Mouse (Mus musculus) hindbrain, embryonic 12.5 days (tissue): ENCODE data around the gene Pfkfb4. TPM values are rescaled to one million over a fixed set of nuclear protein-coding genes. Genes with fewer than 3 reads are reported as not detected.

Experiments used
- ATAC-seq: fragments of 200-750 bp; cut with Nextera tagmentation; 2 replicates; pipeline ENCODE4 v1.8.0; 2017; ENCODE audit warnings: moderate TSS enrichment; ENCODE audit not compliant: low FRiP score
- H3K27ac ChIP-seq: fragments of 300-500 bp; sonication (generic); 2 replicates; pipeline ENCODE4 v1.5.1; 2016; ENCODE audit warnings: mild to moderate bottlenecking
- H3K27me3 ChIP-seq: fragments of 300-500 bp; sonication (generic); 2 replicates; pipeline ENCODE4 v1.6.1; 2016; ENCODE audit warnings: mild to moderate bottlenecking
- H3K36me3 ChIP-seq: fragments of 300-500 bp; sonication (generic); 2 replicates; pipeline ENCODE4 v1.6.1; 2016; ENCODE audit warnings: mild to moderate bottlenecking
- H3K4me1 ChIP-seq: fragments of 300-500 bp; sonication (generic); 2 replicates; pipeline ENCODE4 v1.6.1; 2016
- H3K4me2 ChIP-seq: fragments of 300-500 bp; sonication (generic); replicated peaks from 2 replicates; pipeline ENCODE4 v1.6.1; 2016; ENCODE audit warnings: mild to moderate bottlenecking
- H3K4me3 ChIP-seq: fragments of 300-500 bp; sonication (generic); 2 replicates; pipeline ENCODE4 v1.5.1; 2016; ENCODE audit warnings: mild to moderate bottlenecking
- H3K9ac ChIP-seq: fragments of 300-500 bp; sonication (generic); 2 replicates; pipeline ENCODE4 v1.6.1; 2016; ENCODE audit warnings: mild to moderate bottlenecking, moderate library complexity
- H3K9me3 ChIP-seq: fragments of 300-500 bp; sonication (generic); replicated peaks from 2 replicates; pipeline ENCODE4 v1.6.1; 2016; ENCODE audit warnings: mild to moderate bottlenecking
- WGBS: fragments of 180-500 bp; shearing (Covaris S2); methylation state at CpG from one replicate; pipeline ENCODE4 v1.1.7; 2016; 5-methylcytosine and 5-hydroxymethylcytosine counted together
- polyA plus RNA-seq: library from polyadenylated mRNA; unstranded; fragments of >200 nt; fragmentation: Nextera tagmentation; extraction: Ambion mirVana; gene quantifications from 2 replicates; pipeline ENCODE4 v1.2.1, GENCODE M21; 2016

Pfkfb4 gene
- polyA plus RNA-seq, 1 experiment from 2014 or later, result 24.0 TPM

DNA sequence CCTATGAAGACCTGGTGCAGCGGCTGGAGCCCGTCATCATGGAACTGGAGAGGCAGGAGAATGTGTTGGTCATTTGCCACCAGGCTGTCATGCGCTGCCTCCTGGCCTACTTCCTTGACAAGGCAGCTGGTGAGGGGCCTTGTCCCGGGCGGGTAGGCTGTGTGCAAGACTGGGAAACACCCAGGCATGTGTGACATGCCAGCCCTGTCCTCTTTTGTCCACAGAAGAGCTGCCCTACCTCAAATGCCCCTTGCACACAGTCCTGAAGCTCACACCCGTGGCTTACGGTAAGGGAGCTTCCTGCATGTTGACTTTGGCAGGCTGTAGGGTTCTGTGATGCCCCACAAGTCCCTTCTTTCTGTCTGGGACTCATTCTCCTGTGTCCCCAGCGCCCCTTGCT lies 35.9 kb downstream of the Pfkfb4 start:
- Histone ChIP-seq H3K36me3 (peaks cover 34% of the 10 kb centered on the region), H3K4me1 (no peaks in the 10 kb centered on the region), H3K27ac (no peak overlapping the region), H3K9me3 (no peaks in the 10 kb centered on the region), H3K27me3 (no peaks in the 10 kb centered on the region), H3K4me3 (no peak overlapping the region), H3K9ac (no peak overlapping the region), H3K4me2 (no peak overlapping the region)
- ATAC-seq, result no peak
- WGBS, result 81% methylated on average over 8 of the region's 8 CpGs

DNA sequence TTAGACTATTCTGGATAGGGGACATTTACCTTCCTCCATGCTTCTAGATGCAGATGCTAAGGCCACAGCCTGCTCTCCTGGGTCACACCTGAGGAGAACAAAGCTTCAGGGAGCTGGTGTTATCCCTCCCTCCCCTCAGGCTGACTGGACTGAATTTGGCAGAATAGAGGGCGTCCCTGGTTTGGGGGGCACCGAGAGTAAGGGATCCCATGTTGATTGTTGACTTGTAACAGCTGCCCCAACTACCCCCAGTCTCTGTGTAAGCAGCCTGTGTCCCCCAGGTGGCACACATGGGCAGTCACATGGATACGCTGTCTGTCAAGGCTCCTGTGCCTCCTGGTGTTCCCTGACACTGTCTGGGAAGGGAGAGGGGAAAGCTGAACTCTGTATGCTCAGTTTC lies 36.8 kb downstream of the Pfkfb4 start:
- WGBS, result 73% methylated on average over 3 of the region's 3 CpGs
- H3K4me1 ChIP-seq, result no peaks in the 10 kb centered on the region
- H3K27ac ChIP-seq, result no peak overlapping the region
- no peaks in the 10 kb centered on the region for H3K27me3 ChIP-seq
- ATAC-seq, result no peak
- H3K36me3 ChIP-seq, result peaks cover 30% of the 10 kb centered on the region
- no peak overlapping the region for H3K4me2 ChIP-seq
- H3K9ac ChIP-seq, result no peak overlapping the region
- H3K4me3 ChIP-seq, result no peak overlapping the region
- H3K9me3 ChIP-seq, result no peaks in the 10 kb centered on the region

DNA sequence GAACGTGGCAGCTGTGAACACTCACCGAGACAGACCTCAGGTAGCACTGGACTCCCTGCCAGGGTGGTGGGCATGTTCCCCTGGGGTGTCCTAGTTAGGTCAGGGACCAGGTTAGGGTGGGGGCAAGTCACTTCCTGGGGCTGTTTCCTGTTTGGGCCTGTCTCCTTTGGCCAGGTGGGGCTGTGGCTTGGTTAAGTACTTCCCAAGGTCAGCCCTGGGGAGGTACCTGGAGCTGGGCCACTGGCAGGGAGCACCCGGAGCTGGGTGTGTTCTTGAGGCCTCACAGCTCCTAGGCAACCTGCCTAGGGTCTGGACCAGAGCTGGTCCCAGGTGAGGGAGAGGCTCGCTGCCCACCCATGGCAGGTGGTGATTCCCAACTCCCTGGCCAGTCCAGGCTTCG lies 37.3 kb downstream of the Pfkfb4 start:
- Histone ChIP-seq H3K9ac (no peak overlapping the region), H3K4me3 (no peak overlapping the region), H3K4me2 (no peak overlapping the region), H3K36me3 (peaks cover 28% of the 10 kb centered on the region), H3K27me3 (no peaks in the 10 kb centered on the region), H3K4me1 (no peaks in the 10 kb centered on the region), H3K27ac (no peak overlapping the region), H3K9me3 (no peaks in the 10 kb centered on the region)
- ATAC-seq, result no peak
- WGBS, result 75% methylated on average over 5 of the region's 5 CpGs

DNA sequence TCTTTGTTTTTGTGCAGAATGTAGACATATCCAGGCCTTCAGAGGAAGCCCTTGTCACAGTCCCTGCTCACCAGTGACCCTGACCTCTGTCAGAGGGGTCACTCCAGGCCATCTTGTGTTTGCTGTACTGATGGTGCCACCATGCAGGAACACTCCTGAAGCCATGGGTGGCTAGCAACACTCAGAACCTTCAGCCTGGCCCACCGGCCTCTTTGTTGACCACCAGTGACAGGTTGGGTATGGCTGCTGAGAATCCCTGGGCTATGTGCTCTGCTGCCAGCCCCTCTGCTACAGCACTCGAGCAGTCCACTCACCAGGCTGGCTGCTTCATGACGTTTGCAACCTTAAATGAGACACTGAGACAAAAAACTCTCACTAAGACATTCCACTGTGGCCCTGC lies 38.7 kb downstream of the Pfkfb4 start:
- Histone ChIP-seq H3K36me3 (peaks cover 22% of the 10 kb centered on the region), H3K27ac (no peak overlapping the region), H3K9ac (no peak overlapping the region), H3K9me3 (no peaks in the 10 kb centered on the region), H3K27me3 (no peaks in the 10 kb centered on the region), H3K4me3 (no peak overlapping the region), H3K4me2 (no peak overlapping the region), H3K4me1 (no peaks in the 10 kb centered on the region)
- ATAC-seq, result no peak
- 77% methylated on average over 3 of the region's 3 CpGs for whole genome bisulfite sequencing

DNA sequence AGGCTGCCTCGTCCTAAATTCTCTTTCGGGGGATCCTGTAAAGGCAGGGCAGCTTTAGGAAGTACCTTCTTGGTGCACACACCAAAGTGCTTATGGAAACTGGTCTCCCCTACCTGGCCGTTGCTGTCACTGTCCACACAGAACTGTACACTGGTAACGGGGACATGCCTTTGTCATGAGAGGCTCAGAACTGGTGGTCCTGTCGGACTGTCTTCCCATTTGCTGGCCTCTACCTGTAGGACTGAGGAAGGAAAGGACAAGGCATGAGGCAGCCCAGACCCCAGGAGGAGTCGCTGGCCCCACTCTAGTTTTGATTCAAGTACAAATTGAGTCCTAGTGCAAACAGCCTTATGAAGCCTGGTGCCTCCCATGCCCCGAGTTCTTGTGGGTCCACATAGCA lies 39.4 kb downstream of the Pfkfb4 start:
- ATAC-seq, result no peak
- Histone ChIP-seq H3K4me3 (no peak overlapping the region), H3K9ac (no peak overlapping the region), H3K27ac (no peak overlapping the region), H3K27me3 (no peaks in the 10 kb centered on the region), H3K9me3 (no peaks in the 10 kb centered on the region), H3K4me1 (no peaks in the 10 kb centered on the region), H3K4me2 (no peak overlapping the region), H3K36me3 (peaks cover 15% of the 10 kb centered on the region)
- WGBS, result 91% methylated on average over 7 of the region's 7 CpGs

DNA sequence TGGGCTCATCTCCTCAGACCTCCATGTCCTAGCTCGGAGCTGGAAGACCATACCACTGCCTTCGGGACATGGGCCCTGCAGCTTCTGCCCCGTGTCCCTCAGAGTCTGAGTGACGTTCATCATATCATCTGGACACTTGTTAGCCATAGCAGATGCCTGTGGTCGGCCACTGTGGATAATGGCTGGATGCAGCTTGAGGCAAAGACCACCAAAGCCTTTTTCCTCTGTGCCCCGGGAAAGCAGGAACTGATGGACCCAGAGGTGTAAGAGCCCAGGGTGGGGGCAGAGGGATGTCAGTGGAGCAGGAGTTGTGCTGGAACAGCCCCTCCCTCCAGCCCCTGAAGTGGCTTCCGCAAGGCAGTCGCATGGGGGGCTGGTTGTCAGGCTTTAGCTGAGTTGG lies 40.1 kb downstream of the Pfkfb4 start:
- Histone ChIP-seq H3K27me3 (no peaks in the 10 kb centered on the region), H3K4me1 (no peaks in the 10 kb centered on the region), H3K9me3 (no peaks in the 10 kb centered on the region), H3K9ac (no peak overlapping the region), H3K27ac (no peak overlapping the region), H3K4me2 (no peak overlapping the region), H3K4me3 (no peak overlapping the region), H3K36me3 (peaks cover 10% of the 10 kb centered on the region)
- ATAC-seq, result no peak
- 83% methylated on average over 8 of the region's 8 CpGs for WGBS

DNA sequence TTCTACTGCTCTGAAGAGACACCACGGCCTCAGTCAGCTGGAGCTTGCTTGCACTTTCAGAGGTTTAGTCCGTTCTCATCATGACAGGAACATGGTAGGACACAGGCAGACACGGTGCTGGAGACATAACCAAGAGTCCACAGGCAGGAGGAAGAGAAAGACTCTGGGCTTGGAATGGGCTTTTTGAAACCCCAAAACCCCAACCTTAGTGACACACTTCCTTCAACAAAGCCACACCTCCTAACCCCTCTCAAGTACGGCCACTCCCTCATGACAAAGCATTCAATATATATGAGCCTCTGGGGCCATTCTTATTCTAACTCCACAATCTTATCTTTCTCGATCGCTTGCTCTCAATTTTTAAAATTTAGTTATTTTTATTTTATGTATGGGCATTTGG lies 40.9 kb downstream of the Pfkfb4 start:
- Histone ChIP-seq H3K27ac (no peak overlapping the region), H3K4me2 (no peak overlapping the region), H3K4me3 (no peak overlapping the region), H3K9ac (no peak overlapping the region), H3K36me3 (peaks cover 10% of the 10 kb centered on the region), H3K9me3 (no peaks in the 10 kb centered on the region), H3K27me3 (no peaks in the 10 kb centered on the region), H3K4me1 (no peaks in the 10 kb centered on the region)
- ATAC-seq, result no peak
- 87% methylated on average over 6 of the region's 6 CpGs for WGBS

DNA sequence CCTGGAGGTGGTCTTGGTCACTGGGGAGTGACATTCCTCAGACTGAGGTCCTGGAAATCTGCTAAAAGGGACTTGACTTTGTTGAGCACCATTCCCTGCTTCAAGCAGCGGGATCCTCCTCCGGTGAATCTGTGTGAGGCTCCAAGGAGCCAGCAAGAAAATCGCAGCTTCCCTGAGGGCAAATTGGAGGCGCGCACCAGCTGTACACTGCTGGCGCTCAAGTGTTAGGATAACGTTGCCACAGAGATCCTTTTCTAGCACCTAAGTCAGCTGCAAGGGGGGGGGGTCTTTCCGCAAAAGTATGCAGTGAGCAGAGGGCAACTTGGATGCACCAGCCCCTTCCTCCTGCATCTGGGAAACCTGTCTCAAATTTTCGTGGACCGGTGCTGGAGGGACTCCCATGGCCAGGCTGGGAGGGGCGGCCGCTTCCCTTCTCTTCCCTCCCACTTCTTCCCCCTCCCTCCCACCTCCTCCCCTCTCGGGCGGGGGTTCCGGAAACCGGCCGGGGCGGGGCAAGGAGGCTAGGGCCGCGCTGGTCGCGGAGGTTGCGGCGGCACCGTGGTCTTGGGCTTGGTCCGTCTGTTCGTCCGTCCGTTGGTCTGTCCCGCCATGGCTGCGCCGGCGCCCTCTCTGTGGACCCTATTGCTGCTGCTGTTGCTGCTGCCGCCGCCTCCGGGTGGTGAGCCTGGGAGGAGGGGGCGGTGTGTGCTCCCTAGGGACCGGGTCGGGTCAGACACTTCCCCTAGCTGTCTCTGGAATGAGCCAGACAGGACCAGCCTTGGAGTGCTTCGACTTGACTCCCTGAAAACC lies 46.7 kb downstream of the Pfkfb4 start, which contains the start of gene Shisa5:
Gene Shisa5 (plus strand): TSS at position 480 of the 810 bp plus-strand sequence.
- under 1% methylated on average over 30 of the region's 40 CpGs for WGBS
- Histone ChIP-seq H3K27me3 (no peaks in the 10 kb centered on the region), H3K9me3 (no peaks in the 10 kb centered on the region), H3K4me1 (peaks cover 11% of the 10 kb centered on the region), H3K9ac (peak within 1 kb of the TSS; percentile 69), H3K4me2 (peak within 1 kb of the TSS; percentile 90), H3K36me3 (no peaks in the 10 kb centered on the region), H3K27ac (no peak within 1 kb of the TSS), H3K4me3 (peak within 1 kb of the TSS; percentile 53)
- ATAC-seq, result peak; percentile 79

DNA sequence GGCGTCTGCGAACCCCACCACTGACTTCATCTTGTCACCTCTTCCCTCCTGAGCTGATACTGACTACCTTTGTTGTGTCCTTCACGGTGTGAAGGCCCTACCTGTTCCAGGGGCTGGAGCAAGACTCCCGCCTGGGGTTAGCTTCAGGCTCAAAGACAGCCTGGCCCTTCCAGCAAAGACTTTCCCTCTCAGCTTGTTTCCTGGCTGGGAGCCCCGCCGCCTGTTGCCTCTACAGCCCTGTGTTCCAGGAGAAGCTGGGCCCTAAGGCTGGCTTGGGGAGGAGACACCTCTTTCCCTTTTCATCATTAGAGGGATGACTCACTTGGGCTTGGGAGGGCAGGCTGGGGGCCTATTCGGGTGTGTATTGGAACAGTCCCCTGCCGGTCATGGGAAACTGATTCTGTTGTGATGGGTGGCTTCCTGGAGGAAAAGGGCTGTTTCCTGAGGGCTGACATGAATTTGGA lies 47.4 kb downstream of the Pfkfb4 start:
- no peak; the same call in 1 of the 2 replicates for ATAC-seq
- WGBS, result 19% methylated on average over 8 of the region's 8 CpGs

DNA sequence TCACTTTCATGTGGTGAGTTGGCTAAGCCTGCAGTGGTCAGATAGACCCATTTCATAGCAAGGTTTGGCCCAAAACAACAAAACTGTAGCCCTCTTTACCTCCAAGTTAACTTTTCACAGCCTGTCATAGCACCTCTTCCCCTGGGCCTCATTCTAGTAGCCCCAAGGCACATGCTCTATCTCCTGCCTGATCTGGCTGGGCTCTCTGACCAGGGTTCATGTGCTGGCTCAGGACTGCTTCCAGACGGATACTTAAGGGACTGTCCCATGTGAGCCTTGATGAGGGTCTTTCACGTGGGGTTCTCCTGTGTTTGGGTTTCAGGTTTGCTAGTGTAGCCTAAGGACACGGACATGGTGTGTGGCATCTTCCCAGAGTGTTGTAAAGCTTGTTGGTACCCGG lies 48.1 kb downstream of the Pfkfb4 start:
- H3K27ac ChIP-seq, result no peak overlapping the region
- no peaks in the 10 kb centered on the region for H3K9me3 ChIP-seq
- H3K4me1 ChIP-seq, result peaks cover 11% of the 10 kb centered on the region
- H3K36me3 ChIP-seq, result no peaks in the 10 kb centered on the region
- H3K9ac ChIP-seq, result no peak overlapping the region
- H3K4me2 ChIP-seq, result no peak overlapping the region
- WGBS, result 76% methylated on average over 4 of the region's 4 CpGs
- H3K27me3 ChIP-seq, result no peaks in the 10 kb centered on the region
- ATAC-seq, result no peak
- no peak overlapping the region for H3K4me3 ChIP-seq

More for the DNA sequence above, 47.4 kb downstream of the Pfkfb4 start:
- peak overlapping the region; percentile 90 for H3K4me2 ChIP-seq
- no peaks in the 10 kb centered on the region for H3K9me3 ChIP-seq
- peak overlapping the region; percentile 53 for H3K4me3 ChIP-seq
- H3K36me3 ChIP-seq, result no peaks in the 10 kb centered on the region
- peak overlapping the region; percentile 69 for H3K9ac ChIP-seq
- peaks cover 11% of the 10 kb centered on the region for H3K4me1 ChIP-seq
- no peaks in the 10 kb centered on the region for H3K27me3 ChIP-seq
- no peak overlapping the region for H3K27ac ChIP-seq

DNA sequence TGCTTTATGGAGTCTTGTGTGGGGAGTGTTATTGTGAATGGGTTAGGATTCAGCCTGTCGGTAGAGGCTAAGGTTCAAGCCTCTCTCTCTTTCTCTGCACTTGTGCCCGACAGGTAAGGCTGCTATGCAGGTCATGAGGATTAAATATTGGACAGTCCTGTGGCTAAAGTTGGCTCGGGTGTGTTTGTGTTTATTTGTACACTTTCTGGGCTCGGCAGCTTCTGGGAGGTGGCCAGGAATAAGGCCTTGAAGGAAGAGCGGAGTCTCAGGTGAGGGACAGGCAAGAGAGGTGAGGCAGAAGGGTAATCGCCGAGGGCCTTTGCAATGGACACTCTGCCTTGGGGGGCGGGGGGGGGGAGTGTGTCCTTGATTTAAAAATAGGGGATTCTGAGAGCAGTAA lies 48.6 kb downstream of the Pfkfb4 start:
- Histone ChIP-seq H3K4me3 (no peak overlapping the region), H3K36me3 (no peaks in the 10 kb centered on the region), H3K27me3 (no peaks in the 10 kb centered on the region), H3K27ac (no peak overlapping the region), H3K4me2 (no peak overlapping the region), H3K9ac (no peak overlapping the region), H3K9me3 (no peaks in the 10 kb centered on the region), H3K4me1 (peaks cover 11% of the 10 kb centered on the region)
- 92% methylated on average over 8 of the region's 8 CpGs for WGBS
- ATAC-seq, result no peak

DNA sequence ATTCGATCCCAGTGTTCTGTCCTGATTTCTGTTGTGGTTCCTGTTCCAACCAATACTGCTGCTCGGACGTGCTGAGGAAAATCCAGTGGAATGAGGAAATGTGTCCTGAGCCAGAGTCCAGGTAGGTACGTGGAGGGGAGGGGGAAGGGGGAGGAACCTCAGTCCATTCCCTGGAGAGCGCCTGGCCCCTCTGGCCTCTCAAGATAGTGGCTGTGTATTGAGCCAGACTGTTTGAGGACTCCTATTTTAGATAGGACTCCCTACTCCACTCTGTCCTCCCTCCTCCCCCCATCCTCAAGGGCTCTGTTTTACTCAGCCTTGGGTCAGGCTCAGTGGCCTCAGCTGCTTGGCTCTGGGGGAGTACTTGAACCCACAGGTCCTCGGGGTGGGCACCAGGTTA lies 49.3 kb downstream of the Pfkfb4 start:
- Histone ChIP-seq H3K27ac (no peak overlapping the region), H3K36me3 (no peaks in the 10 kb centered on the region), H3K4me3 (no peak overlapping the region), H3K4me2 (no peak overlapping the region), H3K27me3 (no peaks in the 10 kb centered on the region), H3K9ac (no peak overlapping the region), H3K4me1 (peaks cover 11% of the 10 kb centered on the region), H3K9me3 (no peaks in the 10 kb centered on the region)
- no peak for ATAC-seq
- 75% methylated on average over 6 of the region's 6 CpGs for WGBS

DNA sequence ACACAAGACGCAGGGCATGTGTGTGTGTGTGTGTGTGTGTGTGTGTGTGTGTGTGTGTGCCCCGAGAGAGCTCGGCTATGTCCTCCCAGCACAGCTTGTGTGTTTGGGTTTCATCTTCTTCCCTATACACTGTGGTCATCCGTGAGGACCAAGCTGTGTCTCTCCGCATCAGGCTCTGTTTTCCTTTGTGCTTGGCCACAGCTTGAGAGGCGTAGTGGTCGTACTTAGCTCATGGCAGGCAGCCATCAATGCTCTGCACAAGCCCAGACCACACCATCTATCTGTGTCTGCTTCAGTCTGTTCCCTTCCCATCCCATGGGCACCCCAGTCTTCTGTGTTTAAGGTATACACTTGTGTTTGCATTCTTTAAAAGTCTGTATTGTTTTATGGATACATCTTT lies 49.8 kb downstream of the Pfkfb4 start:
- WGBS, result 73% methylated on average over 7 of the region's 7 CpGs
- ATAC-seq, result no peak
- no peak overlapping the region for H3K27ac ChIP-seq
- H3K9me3 ChIP-seq, result no peaks in the 10 kb centered on the region
- H3K4me2 ChIP-seq, result no peak overlapping the region
- peaks cover 11% of the 10 kb centered on the region for H3K4me1 ChIP-seq
- no peaks in the 10 kb centered on the region for H3K27me3 ChIP-seq
- H3K36me3 ChIP-seq, result no peaks in the 10 kb centered on the region
- H3K9ac ChIP-seq, result no peak overlapping the region
- H3K4me3 ChIP-seq, result no peak overlapping the region
